Mouse (Mus musculus) myocyte (in vitro differentiated cells): Measurements from ENCODE around the gene H2-K1. TPM values are rescaled to one million over a fixed set of nuclear protein-coding genes. Genes with fewer than 3 reads are reported as not detected.
A peak's percentile ranks its signal among the peaks of the same experiment; 100 is the strongest.

Experiments used
- H3K27me3 ChIP-seq: one replicate; pipeline ENCODE4 v1.6.1; 2011; ENCODE audit not compliant: control insufficient read depth, insufficient read depth, insufficient read length
- H3K36me3 ChIP-seq: one replicate; pipeline ENCODE4 v1.6.1; 2011; ENCODE audit not compliant: control insufficient read depth, insufficient read depth
- H3K4me2 ChIP-seq: one replicate; pipeline ENCODE4 v1.6.1; 2011; ENCODE audit warnings: low read depth, control low read depth
- H3K4me3 ChIP-seq: one replicate; pipeline ENCODE4 v1.5.1; 2011; ENCODE audit warnings: mild to moderate bottlenecking, control low read depth, moderate library complexity
- H3K79me2 ChIP-seq: one replicate; pipeline ENCODE4 v1.6.1; 2011; ENCODE audit not compliant: control insufficient read depth, insufficient read depth
- H3ac ChIP-seq: one replicate; pipeline ENCODE4 v1.6.1; 2011; ENCODE audit not compliant: control insufficient read depth, insufficient read length
- CEBPB ChIP-seq: IDR thresholded peaks from 2 replicates; pipeline ENCODE4 v1.6.1; 2011; ENCODE audit warnings: mild to moderate bottlenecking, moderate library complexity; ENCODE audit not compliant: poor library complexity, insufficient read depth, severe bottlenecking
- E2F4 ChIP-seq: IDR thresholded peaks from one replicate; pipeline ENCODE4 v1.6.1; 2011; ENCODE audit warnings: mild to moderate bottlenecking, control low read depth, moderate library complexity; ENCODE audit not compliant: insufficient read depth
- MAX ChIP-seq: IDR thresholded peaks from one replicate; pipeline ENCODE4 v1.6.1; 2011; ENCODE audit warnings: low read depth, mild to moderate bottlenecking, control low read depth
- MYOD1 ChIP-seq, 3 experiments: IDR thresholded peaks; one replicate each; pipeline ENCODE4 v1.6.1; 2011; ENCODE audit warnings: control low read depth in 2 of 3, low read depth in 2 of 3, mild to moderate bottlenecking in 2 of 3, moderate library complexity in 1 of 3; ENCODE audit not compliant: insufficient read length in 2 of 3, control insufficient read depth in 1 of 3
- MYOG ChIP-seq, 3 experiments: IDR thresholded peaks; one replicate each; pipeline ENCODE4 v1.6.1; 2011; ENCODE audit warnings: control low read depth in 2 of 3, low read depth in 2 of 3, mild to moderate bottlenecking in 2 of 3; ENCODE audit not compliant: insufficient read length in 2 of 3, control insufficient read depth in 1 of 3, insufficient read depth in 1 of 3
- POLR2A ChIP-seq: IDR thresholded peaks from one replicate; pipeline ENCODE4 v1.6.1; 2011; ENCODE audit warnings: low read depth, mild to moderate bottlenecking, control low read depth, moderate library complexity; ENCODE audit not compliant: insufficient read length
- POLR2AphosphoS2 ChIP-seq: IDR thresholded peaks from one replicate; pipeline ENCODE4 v1.6.1; 2011; ENCODE audit warnings: low read depth, control low read depth; ENCODE audit not compliant: insufficient read length
- REST ChIP-seq: IDR thresholded peaks from one replicate; pipeline ENCODE4 v1.6.1; 2011; ENCODE audit warnings: mild to moderate bottlenecking, control low read depth, moderate library complexity; ENCODE audit not compliant: insufficient read depth, insufficient read length
- SRF ChIP-seq: IDR thresholded peaks from one replicate; pipeline ENCODE4 v1.6.1; 2011; ENCODE audit warnings: low read depth; ENCODE audit not compliant: control insufficient read depth, insufficient read length
- TCF12 ChIP-seq: IDR thresholded peaks from one replicate; pipeline ENCODE4 v1.6.1; 2011; ENCODE audit warnings: mild to moderate bottlenecking, control low read depth; ENCODE audit not compliant: poor library complexity, insufficient read depth, severe bottlenecking
- TCF3 ChIP-seq: IDR thresholded peaks from one replicate; pipeline ENCODE4 v1.6.1; 2011; ENCODE audit warnings: low read depth, control low read depth; ENCODE audit not compliant: insufficient read length
- USF1 ChIP-seq: IDR thresholded peaks from one replicate; pipeline ENCODE4 v1.6.1; 2011; ENCODE audit warnings: low read depth, mild to moderate bottlenecking, control low read depth, moderate library complexity
- polyA plus RNA-seq: library from polyadenylated mRNA; unstranded; fragments of >200 nt; fragmentation: generic; extraction: Trizol; gene quantifications from one replicate; pipeline ENCODE4 v1.2.1, GENCODE M21; 2012; ENCODE audit warnings: missing spikeins

The H2-K1 gene
- polyA plus RNA-seq, 1 experiment = 89.2 TPM

DNA sequence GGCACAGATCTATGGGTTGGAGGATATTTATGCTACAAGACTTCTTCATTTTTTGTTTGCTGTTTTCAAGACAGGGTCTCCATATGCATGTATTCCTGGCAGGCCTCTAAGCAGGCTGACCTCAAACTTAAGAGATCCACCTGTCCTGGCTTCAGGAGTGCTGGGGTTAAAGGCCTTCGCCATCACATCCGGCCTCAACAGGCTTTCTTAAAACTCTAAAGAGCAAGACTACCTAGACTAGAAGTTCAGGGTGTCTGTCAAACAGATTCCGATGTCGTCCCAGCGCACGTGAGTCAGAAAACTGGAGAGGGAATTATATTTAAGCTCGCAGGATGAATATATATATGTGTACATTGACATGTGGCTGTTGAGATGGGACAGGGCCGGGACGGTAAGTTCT, 23.5 kb upstream of the H2-K1 start:
- Histone ChIP-seq H3K4me3 (peak overlapping the region; percentile 51), H3K4me2 (peak overlapping the region; percentile 86), H3ac (peak overlapping the region; percentile 95), H3K79me2 (no peaks in the 10 kb centered on the region), H3K36me3 (peaks cover 6% of the 10 kb centered on the region), H3K27me3 (no peaks in the 10 kb centered on the region)
- TF ChIP-seq REST (no peak), MYOG (IDR thresholded peaks at IDR 0.05; ENCODE audit: control insufficient read depth in 1 of 3, insufficient read depth in 1 of 3, insufficient read length in 2 of 3, low read depth in 2 of 3) (no peak), POLR2A (no peak), E2F4 (no peak), SRF (no peak), MYOD1 (IDR thresholded peaks at IDR 0.05; ENCODE audit: control insufficient read depth in 1 of 3, insufficient read length in 2 of 3, low read depth in 2 of 3) (no peak), POLR2AphosphoS2 (no peak), MAX (no peak), CEBPB (no peak), USF1 (no peak), TCF12 (no peak), TCF3 (no peak)

DNA sequence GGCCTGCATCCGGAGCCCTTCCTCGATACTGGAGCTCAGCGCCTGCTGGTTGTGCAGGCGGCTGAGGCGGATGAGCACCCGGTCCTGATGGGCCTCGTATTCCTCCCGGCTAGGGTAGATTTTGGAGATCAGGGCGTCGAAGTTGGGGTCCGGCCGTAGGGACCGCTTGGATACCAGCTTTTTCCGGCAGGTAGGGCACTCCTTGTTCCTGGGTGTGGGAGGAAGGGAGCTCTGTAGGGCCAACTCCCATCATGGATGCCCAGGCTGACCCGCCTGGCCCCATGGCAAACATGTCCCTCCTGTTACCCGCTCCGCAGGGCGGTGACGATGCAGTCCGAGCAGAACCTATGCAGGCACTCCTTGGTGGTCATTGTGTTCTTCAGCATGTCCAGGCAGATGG, 22.8 kb upstream of the H2-K1 start:
- Histone ChIP-seq H3K27me3 (no peaks in the 10 kb centered on the region), H3K4me2 (no peak overlapping the region), H3K36me3 (no peaks in the 10 kb centered on the region), H3K79me2 (no peaks in the 10 kb centered on the region), H3K4me3 (no peak overlapping the region), H3ac (no peak overlapping the region)
- TF ChIP-seq MAX (no peak), MYOG (IDR thresholded peaks at IDR 0.05; ENCODE audit: control insufficient read depth in 1 of 3, insufficient read depth in 1 of 3, insufficient read length in 2 of 3, low read depth in 2 of 3) (no peak), E2F4 (no peak), CEBPB (no peak), USF1 (no peak), POLR2A (no peak), MYOD1 (IDR thresholded peaks at IDR 0.05; ENCODE audit: control insufficient read depth in 1 of 3, insufficient read length in 2 of 3, low read depth in 2 of 3) (no peak), TCF3 (no peak)

DNA sequence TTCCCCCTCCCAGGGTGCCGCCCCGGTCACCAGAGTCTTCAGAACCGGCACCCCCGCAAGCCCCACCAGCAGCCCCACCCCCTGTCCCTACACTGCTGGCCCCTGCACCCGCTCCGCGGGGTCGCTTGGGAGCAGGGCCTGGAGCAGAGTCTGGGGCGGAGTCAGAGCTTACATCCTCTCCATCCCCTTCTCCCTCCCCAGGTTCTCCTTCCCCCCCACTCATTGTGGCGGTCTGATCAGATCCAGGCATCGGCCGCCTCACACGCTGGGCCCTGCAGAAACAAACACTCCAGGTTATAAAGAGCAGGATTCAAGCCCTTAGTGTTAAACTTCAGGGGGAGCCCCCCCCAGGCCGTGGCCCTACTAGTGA, 22.3 kb upstream of the H2-K1 start:
- no peak overlapping the region for H3K4me3 ChIP-seq
- H3K36me3 ChIP-seq = no peaks in the 10 kb centered on the region
- no peak for TF ChIP-seq POLR2AphosphoS2
- TF ChIP-seq POLR2A = no peak
- TF ChIP-seq SRF = no peak
- TF ChIP-seq TCF12 = no peak
- no peak for TF ChIP-seq TCF3
- no peak for TF ChIP-seq E2F4
- no peak for TF ChIP-seq MAX
- TF ChIP-seq MYOG (IDR thresholded peaks at IDR 0.05; ENCODE audit: control insufficient read depth in 1 of 3, insufficient read depth in 1 of 3, insufficient read length in 2 of 3, low read depth in 2 of 3) = no peak
- TF ChIP-seq CEBPB = no peak
- no peak for TF ChIP-seq USF1
- TF ChIP-seq REST = no peak
- no peak for TF ChIP-seq MYOD1 (IDR thresholded peaks at IDR 0.05; ENCODE audit: control insufficient read depth in 1 of 3, insufficient read length in 2 of 3, low read depth in 2 of 3)
- no peak overlapping the region for H3K4me2 ChIP-seq
- H3K27me3 ChIP-seq = no peaks in the 10 kb centered on the region
- H3K79me2 ChIP-seq = no peaks in the 10 kb centered on the region
- H3ac ChIP-seq = no peak overlapping the region

DNA sequence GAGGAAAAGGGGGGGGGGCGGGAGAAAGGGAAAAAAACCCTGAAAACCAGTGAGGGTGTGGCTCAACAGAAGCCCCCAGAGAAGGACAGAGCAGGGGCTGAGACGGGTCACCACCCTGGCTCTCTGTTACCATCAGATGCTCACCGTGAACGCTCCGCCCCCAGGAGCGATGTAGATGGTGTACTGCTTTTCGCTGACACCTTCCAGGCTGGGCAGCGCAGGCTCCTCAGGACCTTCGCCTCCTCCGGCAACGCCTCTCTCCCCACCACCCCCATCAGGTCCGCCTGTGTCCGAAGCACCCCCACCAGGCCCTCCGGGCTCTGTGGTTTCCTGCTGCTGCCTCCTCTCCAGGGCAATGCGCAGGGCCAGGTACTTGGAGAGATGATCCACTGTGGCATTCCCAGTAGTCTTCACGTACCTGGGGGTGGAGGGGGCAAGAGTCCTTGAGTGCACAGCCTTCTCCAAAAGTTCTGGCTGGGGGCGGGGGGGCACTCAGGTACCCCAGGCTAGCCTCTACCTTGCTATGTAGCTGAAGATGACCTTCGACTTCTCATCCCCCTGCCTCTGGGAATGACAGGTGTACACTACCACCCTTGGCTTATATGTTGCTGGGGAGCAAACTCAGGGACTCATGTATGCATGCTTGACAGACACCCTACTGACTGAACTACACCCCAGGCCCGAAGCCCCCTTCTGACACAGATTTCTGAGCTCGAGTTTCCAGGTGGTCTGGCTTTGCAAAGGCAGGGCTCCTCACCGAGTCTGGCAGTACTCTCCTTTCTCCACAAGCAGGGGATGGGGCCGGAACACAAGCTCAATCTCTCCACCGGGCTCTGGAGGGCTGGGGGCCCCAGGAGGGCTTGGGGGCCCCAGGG, 21.6 kb upstream of the H2-K1 start:
- Histone ChIP-seq H3ac (no peak overlapping the region), H3K4me3 (no peak overlapping the region), H3K4me2 (no peak overlapping the region), H3K36me3 (no peaks in the 10 kb centered on the region), H3K79me2 (no peaks in the 10 kb centered on the region), H3K27me3 (no peaks in the 10 kb centered on the region)
- TF ChIP-seq TCF12 = no peak
- TF ChIP-seq CEBPB = no peak
- TF ChIP-seq POLR2A = no peak
- no peak for TF ChIP-seq MYOD1 (IDR thresholded peaks at IDR 0.05; ENCODE audit: control insufficient read depth in 1 of 3, insufficient read length in 2 of 3, low read depth in 2 of 3)
- TF ChIP-seq TCF3 = no peak
- no peak for TF ChIP-seq SRF
- TF ChIP-seq POLR2AphosphoS2 = no peak
- no peak for TF ChIP-seq USF1
- TF ChIP-seq E2F4 = no peak
- no peak for TF ChIP-seq MAX
- TF ChIP-seq MYOG (IDR thresholded peaks at IDR 0.05; ENCODE audit: control insufficient read depth in 1 of 3, insufficient read depth in 1 of 3, insufficient read length in 2 of 3, low read depth in 2 of 3) = no peak
- TF ChIP-seq REST = no peak
